Mouse (Mus musculus): Measurements from ENCODE around the gene Zmym1. TPM values are rescaled to one million over a fixed set of nuclear protein-coding genes. Genes with fewer than 3 reads are reported as not detected.

Gene Zmym1
- polyA plus RNA-seq (2012; fragmentation: generic; extraction: Trizol), result 1 to 10 TPM in 1 of 2 experiments, under 1 TPM in 1; 0.36 to 2.3 TPM

GRCm38 (mm10) chr4:127060585-127061290, at the start of gene Zmym1:
TSS of gene Zmym1 (minus strand) at chr4:127061152.

GRCm38 (mm10) chr4:127076875-127077548, 16.1 kb upstream of the Zmym1 start, which contains the start of gene Zmym6:
TSS of gene Zmym6 (plus strand) at chr4:127077383.

GRCm38 (mm10) chr4:127021151-127021945, 39.6 kb downstream of the Zmym1 start, which contains the start of gene Sfpq:
TSS of gene Sfpq (plus strand) at chr4:127021324.

Other genes starting within 250 kb of the Zmym1 start
- gene Zmym4, start 93.0 kb downstream of the Zmym1 start, polyA plus RNA-seq (2012; fragmentation: generic; extraction: Trizol), result 1 to 10 TPM in 1 of 2 experiments, under 1 TPM in 1; 0.50 to 6.4 TPM
- 100 to 1,000 TPM in 1 of 2 experiments, 10 to 100 TPM in 1; 23.1 to 109 TPM for gene Sfpq, start 39.8 kb downstream of the Zmym1 start, polyA plus RNA-seq (2012; fragmentation: generic; extraction: Trizol)
- 1 to 10 TPM in 1 of 2 experiments, under 1 TPM in 1; 0.02 to 1.2 TPM for gene Zmym6, start 16.2 kb upstream of the Zmym1 start, polyA plus RNA-seq (2012; fragmentation: generic; extraction: Trizol)
- gene Tmem35b, start 62.5 kb upstream of the Zmym1 start, polyA plus RNA-seq (2012; fragmentation: generic; extraction: Trizol), result 10 to 100 TPM in 1 of 2 experiments, 1 to 10 TPM in 1; 2.3 to 10.6 TPM
- under 1 TPM; 0.01 to 0.09 TPM for gene Dlgap3, start 108.1 kb upstream of the Zmym1 start, polyA plus RNA-seq (2012; fragmentation: generic; extraction: Trizol)
- 10 to 100 TPM; 43.8 to 68.0 TPM for gene Smim12, start 182.6 kb upstream of the Zmym1 start, polyA plus RNA-seq (2012; fragmentation: generic; extraction: Trizol)